Mouse (Mus musculus): Measurements from ENCODE around the gene Cpm. TPM values are rescaled to one million over a fixed set of nuclear protein-coding genes. Genes with fewer than 3 reads are reported as not detected.
"Not testable (repeated sequence)": the region's sequence is repeated elsewhere in the genome, so short reads cannot be mapped to it uniquely, and the experiment has no call there.

Cpm gene
- polyA plus RNA-seq, 1 experiment from 2014 or later: 50.7 TPM

DNA sequence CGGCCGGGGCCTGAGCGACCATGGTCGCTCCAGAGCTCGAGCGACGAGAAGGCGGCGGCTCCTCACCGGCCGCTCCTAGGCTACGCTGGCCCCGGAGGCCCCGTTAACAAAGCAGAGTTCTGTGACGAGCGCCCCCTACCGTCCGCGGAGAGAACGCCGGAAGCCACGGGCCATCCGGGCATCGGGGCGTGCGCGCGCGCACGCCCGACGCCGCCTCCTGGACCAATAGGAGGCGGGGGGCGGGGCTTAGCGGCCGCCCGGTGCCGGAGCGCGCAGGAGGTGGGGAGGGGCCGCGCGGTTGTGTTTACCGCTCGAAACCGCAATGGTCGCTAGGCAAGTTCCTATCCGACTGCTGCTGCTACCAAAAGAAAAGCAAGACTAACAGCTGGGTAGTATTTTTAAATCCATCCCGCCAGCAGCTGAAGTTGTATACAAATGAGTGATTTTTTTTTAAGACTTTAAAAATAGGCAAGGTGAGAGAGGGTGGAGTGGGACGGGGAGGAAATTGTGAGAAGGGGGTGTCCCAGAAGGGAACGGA is 81.4 kb downstream of the Cpm start, which contains the start of gene Mdm2:
Gene Mdm2 (minus strand): TSS at position 155 of the 538 bp plus-strand sequence.
- peaks cover 7% of the 10 kb centered on the region; the same call in 1 of the 2 replicates for H3K36me3 ChIP-seq
- H3K27me3 ChIP-seq (replicated peaks): no peaks in the 10 kb centered on the region
- H3K4me2 ChIP-seq (replicated peaks): peak within 1 kb of the TSS; percentile 61
- WGBS: under 1% methylated on average over 52 of the region's 52 CpGs
- H3K4me1 ChIP-seq (replicated peaks): peaks cover 8% of the 10 kb centered on the region; the same call in 1 of the 2 replicates
- H3K4me3 ChIP-seq (replicated peaks): peak within 1 kb of the TSS; percentile 95
- ATAC-seq: peak; percentile 96
- H3K9ac ChIP-seq: peak within 1 kb of the TSS; percentile 99
- no peaks in the 10 kb centered on the region for H3K9me3 ChIP-seq
- peak within 1 kb of the TSS; percentile 97 for H3K27ac ChIP-seq

- Histone ChIP-seq H3K9ac (peak overlapping the region; percentile 49; the same call in 1 of the 2 replicates), H3K27ac (no peak overlapping the region)
- WGBS: 59% methylated on average over 5 of the region's 5 CpGs
These were observed 82.1 kb downstream of the Cpm start for GRCm38 (mm10) chr10:117711408-117711807.

GRCm38 (mm10) chr10:117712191-117712754 is 83.0 kb downstream of the Cpm start:
- no peaks in the 10 kb centered on the region for H3K36me3 ChIP-seq
- H3K27ac ChIP-seq: no peak overlapping the region
- WGBS: 83% methylated on average over 9 of the region's 9 CpGs
- peaks cover 8% of the 10 kb centered on the region; the same call in 1 of the 2 replicates for H3K4me1 ChIP-seq (replicated peaks)
- H3K9me3 ChIP-seq: no peaks in the 10 kb centered on the region
- ATAC-seq: no peak
- H3K27me3 ChIP-seq (replicated peaks): no peaks in the 10 kb centered on the region
- no peak overlapping the region for H3K4me3 ChIP-seq (replicated peaks)
- H3K4me2 ChIP-seq (replicated peaks): no peak overlapping the region
- H3K9ac ChIP-seq: no peak overlapping the region

More at GRCm38 (mm10) chr10:117711408-117711807, 82.1 kb downstream of the Cpm start:
- no peak for ATAC-seq
- peak overlapping the region; percentile 95; the same call in 1 of the 2 replicates for H3K4me3 ChIP-seq (replicated peaks)
- H3K9me3 ChIP-seq: no peaks in the 10 kb centered on the region
- H3K36me3 ChIP-seq: 0 out of 2 replicates have a peak, but pooled peaks cover 6% of the 10 kb centered on the region
- H3K4me1 ChIP-seq (replicated peaks): peaks cover 8% of the 10 kb centered on the region; the same call in 1 of the 2 replicates
- peak overlapping the region; percentile 61 for H3K4me2 ChIP-seq (replicated peaks)
- H3K27me3 ChIP-seq (replicated peaks): no peaks in the 10 kb centered on the region

- H3K9ac ChIP-seq: no peak overlapping the region
- H3K4me1 ChIP-seq (replicated peaks): peaks cover 14% of the 10 kb centered on the region; the same call in 1 of the 2 replicates
- no peak overlapping the region for H3K27ac ChIP-seq
- H3K9me3 ChIP-seq: no peaks in the 10 kb centered on the region
- H3K4me2 ChIP-seq (replicated peaks): no peak overlapping the region
- H3K4me3 ChIP-seq (replicated peaks): no peak overlapping the region
- WGBS: 91% methylated on average over 9 of the region's 9 CpGs
- no peaks in the 10 kb centered on the region for H3K27me3 ChIP-seq (replicated peaks)
- no peaks in the 10 kb centered on the region for H3K36me3 ChIP-seq
- no peak for ATAC-seq
These were observed 83.6 kb downstream of the Cpm start for GRCm38 (mm10) chr10:117712871-117713270.

DNA sequence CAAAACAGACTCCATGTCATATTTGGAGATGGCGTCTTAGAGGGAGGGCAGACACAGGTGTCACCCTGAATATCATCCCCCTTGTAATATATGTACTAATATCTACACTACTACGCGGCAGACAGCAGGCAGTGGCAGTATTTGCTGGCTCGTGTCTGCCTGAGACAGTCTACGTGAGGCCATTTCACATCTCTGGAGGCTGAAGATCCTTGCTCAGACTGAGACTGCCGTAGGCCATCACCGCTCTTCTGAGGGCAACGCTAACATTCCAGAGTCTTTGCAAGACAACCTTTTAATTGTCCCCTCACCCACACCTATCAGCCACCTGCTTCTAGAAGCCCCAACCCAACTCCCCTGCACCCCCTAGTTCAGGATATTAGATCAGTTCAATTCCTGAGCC is 84.2 kb downstream of the Cpm start:
- ATAC-seq: no peak
- 92% methylated on average over 8 of the region's 8 CpGs for WGBS
- no peak overlapping the region for H3K9ac ChIP-seq
- H3K36me3 ChIP-seq: no peaks in the 10 kb centered on the region
- no peaks in the 10 kb centered on the region for H3K27me3 ChIP-seq (replicated peaks)
- no peak overlapping the region for H3K27ac ChIP-seq
- no peaks in the 10 kb centered on the region for H3K9me3 ChIP-seq
- peaks cover 19% of the 10 kb centered on the region; the same call in 1 of the 2 replicates for H3K4me1 ChIP-seq (replicated peaks)
- no peak overlapping the region for H3K4me3 ChIP-seq (replicated peaks)
- H3K4me2 ChIP-seq (replicated peaks): no peak overlapping the region

- H3K9me3 ChIP-seq: no peaks in the 10 kb centered on the region
- H3K4me1 ChIP-seq (replicated peaks): peaks cover 16% of the 10 kb centered on the region; the same call in 1 of the 2 replicates
- H3K9ac ChIP-seq: no peak overlapping the region
- 92% methylated on average over 3 of the region's 3 CpGs for WGBS
- no peak overlapping the region for H3K4me2 ChIP-seq (replicated peaks)
- no peak for ATAC-seq
- H3K36me3 ChIP-seq: no peaks in the 10 kb centered on the region
- H3K4me3 ChIP-seq (replicated peaks): no peak overlapping the region
- H3K27ac ChIP-seq: no peak overlapping the region
- H3K27me3 ChIP-seq (replicated peaks): no peaks in the 10 kb centered on the region
These were observed 84.8 kb downstream of the Cpm start for GRCm38 (mm10) chr10:117714048-117714545.

- H3K36me3 ChIP-seq: no peaks in the 10 kb centered on the region
- H3K4me1 ChIP-seq (replicated peaks): peaks cover 13% of the 10 kb centered on the region; the same call in 1 of the 2 replicates
- ATAC-seq: no peak
- no peak overlapping the region for H3K9ac ChIP-seq
- H3K4me3 ChIP-seq (replicated peaks): no peak overlapping the region
- WGBS: 74% methylated on average over 4 of the region's 4 CpGs
- H3K9me3 ChIP-seq: no peaks in the 10 kb centered on the region
- H3K27ac ChIP-seq: no peak overlapping the region
- no peaks in the 10 kb centered on the region for H3K27me3 ChIP-seq (replicated peaks)
- no peak overlapping the region for H3K4me2 ChIP-seq (replicated peaks)
These were observed 85.7 kb downstream of the Cpm start for GRCm38 (mm10) chr10:117714928-117715500.

DNA sequence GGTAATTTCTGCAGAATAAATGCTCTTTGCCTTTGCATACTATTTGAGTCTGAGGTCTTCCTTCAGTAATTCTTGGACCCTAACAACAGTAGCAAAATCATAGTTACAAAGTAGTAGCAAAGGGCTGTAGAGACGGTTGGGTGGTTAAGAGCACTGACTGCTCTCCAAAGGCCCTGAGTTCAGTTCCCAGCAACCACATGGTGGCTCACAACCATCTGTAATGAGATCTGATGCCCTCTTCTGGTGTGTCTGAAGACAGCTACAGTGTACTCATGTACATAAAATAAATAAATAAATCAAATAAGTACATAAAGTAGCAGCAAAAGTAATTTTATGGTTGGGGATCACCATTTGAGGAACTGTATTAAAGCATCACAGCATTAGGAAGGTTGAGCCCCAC is 86.4 kb downstream of the Cpm start:
- ATAC-seq; H3K36me3 ChIP-seq; H3K9ac ChIP-seq; H3K4me2 ChIP-seq (replicated peaks); H3K27ac ChIP-seq; H3K9me3 ChIP-seq; H3K27me3 ChIP-seq (replicated peaks); H3K4me3 ChIP-seq (replicated peaks): not testable (repeated sequence)
- 92% methylated on average over 1 of the region's 1 CpGs for WGBS
- peaks cover 13% of the 10 kb centered on the region; the same call in 1 of the 2 replicates for H3K4me1 ChIP-seq (replicated peaks)

GRCm38 (mm10) chr10:117716686-117717085 is 87.4 kb downstream of the Cpm start:
- whole genome bisulfite sequencing: 89% methylated on average over 3 of the region's 3 CpGs
- no peaks in the 10 kb centered on the region for H3K36me3 ChIP-seq
- ATAC-seq: no peak
- no peak overlapping the region for H3K4me3 ChIP-seq (replicated peaks)
- no peak overlapping the region for H3K27ac ChIP-seq
- peaks cover 11% of the 10 kb centered on the region; the same call in 1 of the 2 replicates for H3K4me1 ChIP-seq (replicated peaks)
- H3K27me3 ChIP-seq (replicated peaks): no peaks in the 10 kb centered on the region
- H3K9me3 ChIP-seq: no peaks in the 10 kb centered on the region
- H3K9ac ChIP-seq: no peak overlapping the region
- H3K4me2 ChIP-seq (replicated peaks): no peak overlapping the region

GRCm38 (mm10) chr10:117717583-117717982 is 88.3 kb downstream of the Cpm start:
- ATAC-seq: 0 out of 2 replicates have a peak, but pooled peaks have one; percentile 48
- Histone ChIP-seq H3K4me3 (replicated peaks) (no peak overlapping the region), H3K27ac (no peak overlapping the region), H3K4me2 (replicated peaks) (no peak overlapping the region), H3K9me3 (no peaks in the 10 kb centered on the region), H3K4me1 (replicated peaks) (peaks cover 11% of the 10 kb centered on the region; the same call in 1 of the 2 replicates), H3K9ac (no peak overlapping the region), H3K27me3 (replicated peaks) (no peaks in the 10 kb centered on the region), H3K36me3 (no peaks in the 10 kb centered on the region)
- 4% methylated on average over 4 of the region's 4 CpGs for WGBS

DNA sequence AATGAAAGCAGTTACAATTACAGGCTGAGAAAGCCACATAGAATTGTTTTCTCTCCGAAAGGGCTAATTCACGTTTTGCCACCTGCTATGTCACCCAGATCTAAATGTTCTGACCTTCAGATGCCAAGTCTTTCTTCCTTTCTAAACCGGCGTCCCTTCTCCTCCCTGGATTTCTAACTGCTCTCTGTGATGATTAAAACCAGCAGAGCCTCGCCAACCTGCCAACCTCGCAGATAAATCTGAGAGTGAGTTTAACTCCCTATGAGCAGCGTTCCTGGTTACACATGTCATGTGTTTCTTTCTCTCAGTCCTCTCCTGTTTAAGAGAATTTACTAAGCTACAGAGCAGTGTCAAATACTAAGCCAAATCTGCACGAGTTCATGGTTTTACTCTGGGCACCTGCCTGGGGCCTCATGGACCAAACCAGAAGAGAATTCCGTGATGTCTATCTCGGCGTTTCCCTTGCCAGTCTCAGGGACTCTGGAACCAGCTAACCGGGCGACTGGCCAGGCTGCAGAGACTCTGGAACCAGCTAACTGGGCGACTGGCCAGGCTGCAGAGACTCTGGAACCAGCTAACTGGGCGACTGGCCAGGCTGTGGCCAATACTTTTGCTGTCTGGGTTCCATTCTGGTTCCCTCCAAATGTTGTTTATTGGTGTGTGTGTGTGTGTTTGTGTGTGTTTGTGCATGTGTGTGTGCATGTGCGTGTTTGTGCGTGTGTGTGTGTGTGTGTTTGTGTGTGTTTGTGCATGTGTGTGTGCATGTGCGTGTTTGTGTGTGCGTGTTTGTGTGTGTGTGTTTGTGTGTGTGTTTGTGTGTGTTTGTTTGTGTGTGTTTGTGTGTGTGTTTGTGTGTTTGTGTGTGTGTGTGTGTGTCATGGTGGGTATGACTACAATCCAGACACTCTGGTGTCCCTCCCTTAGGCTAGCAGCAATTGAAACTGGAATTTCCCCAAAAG is 89.1 kb downstream of the Cpm start:
- Histone ChIP-seq H3K27ac (no peak overlapping the region), H3K9ac (no peak overlapping the region), H3K9me3 (no peaks in the 10 kb centered on the region), H3K27me3 (replicated peaks) (no peaks in the 10 kb centered on the region), H3K4me1 (replicated peaks) (peaks cover 11% of the 10 kb centered on the region; the same call in 1 of the 2 replicates), H3K4me2 (replicated peaks) (no peak overlapping the region), H3K4me3 (replicated peaks) (no peak overlapping the region), H3K36me3 (no peaks in the 10 kb centered on the region)
- 55% methylated on average over 19 of the region's 19 CpGs for WGBS
- ATAC-seq: no peak
